Mouse (Mus musculus): Measurements from ENCODE around the gene Zcchc17. TPM values are rescaled to one million over a fixed set of nuclear protein-coding genes. Genes with fewer than 3 reads are reported as not detected.

The Zcchc17 gene
- polyA plus RNA-seq, 1 experiment from 2014 or later, result 50.4 TPM

DNA sequence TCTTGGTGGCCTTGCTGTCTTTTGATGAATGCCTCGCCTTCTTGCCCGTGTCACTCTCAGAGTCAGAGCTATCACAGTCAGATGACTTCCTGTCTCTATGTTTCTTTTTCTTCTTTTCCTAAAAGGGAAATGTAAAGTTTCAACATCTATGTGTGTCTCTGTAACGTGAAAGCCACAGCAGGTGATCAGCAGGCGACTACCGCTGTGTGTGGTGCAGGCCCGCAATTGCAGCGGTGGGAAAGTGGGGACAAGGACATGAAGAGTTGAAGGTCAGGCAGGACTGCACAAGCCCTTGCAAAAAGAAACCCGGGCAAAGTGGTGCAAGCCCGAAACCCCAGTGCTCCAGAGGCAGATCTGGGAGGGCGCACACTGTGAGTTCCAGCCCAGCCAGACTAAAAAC lies 43.1 kb downstream of the Zcchc17 start:
- no peak for ATAC-seq (ENCODE audit: low FRiP score, low TSS enrichment)
- Histone ChIP-seq H3K9ac (ENCODE audit: low read length) (no peak overlapping the region), H3K27me3 (ENCODE audit: control insufficient read depth, insufficient read depth, low read length) (no peaks in the 10 kb centered on the region), H3K4me3 (ENCODE audit: low read depth, low read length) (no peak overlapping the region), H3K4me2 (replicated peaks; ENCODE audit: low read depth) (no peak overlapping the region), H3K36me3 (ENCODE audit: control insufficient read depth, insufficient read depth, low read length) (peaks cover 6% of the 10 kb centered on the region; the same call in 1 of the 2 replicates), H3K27ac (replicated peaks) (no peak overlapping the region), H3K9me3 (ENCODE audit: control insufficient read depth, low read length) (no peaks in the 10 kb centered on the region), H3K4me1 (replicated peaks; ENCODE audit: control insufficient read depth, insufficient read depth) (no peaks in the 10 kb centered on the region)
- WGBS, result 80% methylated on average over 10 of the region's 10 CpGs
- DNase-seq (ENCODE audit: low spot score), result no peak
- TF ChIP-seq EP300 (optimal IDR thresholded peaks at IDR 0.05) (no peak), CTCF (IDR thresholded peaks at IDR 0.05; ENCODE audit: low read depth) (no peak)

DNA sequence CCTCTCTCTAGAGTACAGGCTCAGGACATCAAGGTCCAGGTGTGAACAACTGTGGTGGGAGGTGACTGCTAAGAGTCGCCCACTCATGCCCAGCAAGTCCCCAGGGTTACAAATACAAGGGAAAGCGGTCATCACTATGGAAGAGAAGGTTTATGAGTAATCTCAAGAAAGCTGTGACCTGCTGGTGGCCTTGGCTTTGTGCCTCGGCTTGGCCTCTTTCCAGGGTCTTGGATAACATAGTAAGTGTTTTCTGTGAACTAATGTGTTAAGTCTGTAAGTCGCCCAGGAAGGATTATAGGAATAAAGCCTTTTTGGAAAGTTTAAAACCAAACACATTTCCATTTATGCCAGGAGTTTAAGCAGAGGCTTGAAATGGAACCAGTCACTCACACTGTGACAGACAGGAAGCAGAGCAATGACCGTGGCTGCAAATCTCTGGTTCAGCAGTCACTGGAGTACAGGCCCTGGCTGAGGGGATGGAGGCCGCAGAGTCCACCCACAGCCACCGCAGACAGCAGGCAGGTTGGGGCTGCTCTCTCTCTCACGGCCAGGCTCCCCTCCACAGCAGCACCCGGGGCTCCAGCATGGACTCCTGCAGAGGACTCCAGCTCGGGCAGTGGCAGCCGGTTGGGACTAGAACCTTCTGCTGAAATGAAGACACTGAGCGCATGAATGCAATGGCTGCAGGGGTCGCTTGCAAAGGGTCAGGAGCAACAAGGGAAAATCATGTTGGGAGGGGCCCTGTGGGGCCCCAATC lies 43.8 kb downstream of the Zcchc17 start:
- Histone ChIP-seq H3K27me3 (ENCODE audit: control insufficient read depth, insufficient read depth, low read length) (no peaks in the 10 kb centered on the region), H3K9ac (ENCODE audit: low read length) (0 out of 2 replicates have a peak overlapping the region, but pooled peaks have one; percentile 13), H3K4me3 (ENCODE audit: low read depth, low read length) (no peak overlapping the region), H3K27ac (replicated peaks) (no peak overlapping the region), H3K4me1 (replicated peaks; ENCODE audit: control insufficient read depth, insufficient read depth) (no peaks in the 10 kb centered on the region), H3K36me3 (ENCODE audit: control insufficient read depth, insufficient read depth, low read length) (peaks cover 4% of the 10 kb centered on the region; the same call in 1 of the 2 replicates), H3K9me3 (ENCODE audit: control insufficient read depth, low read length) (no peaks in the 10 kb centered on the region), H3K4me2 (replicated peaks; ENCODE audit: low read depth) (no peak overlapping the region)
- 52% methylated on average over 13 of the region's 13 CpGs for WGBS
- TF ChIP-seq CTCF (IDR thresholded peaks at IDR 0.05; ENCODE audit: low read depth) (no peak), EP300 (optimal IDR thresholded peaks at IDR 0.05) (no peak)
- DNase-seq (ENCODE audit: low spot score) (peak; percentile 49), ATAC-seq (ENCODE audit: low FRiP score, low TSS enrichment) (no peak)

DNA sequence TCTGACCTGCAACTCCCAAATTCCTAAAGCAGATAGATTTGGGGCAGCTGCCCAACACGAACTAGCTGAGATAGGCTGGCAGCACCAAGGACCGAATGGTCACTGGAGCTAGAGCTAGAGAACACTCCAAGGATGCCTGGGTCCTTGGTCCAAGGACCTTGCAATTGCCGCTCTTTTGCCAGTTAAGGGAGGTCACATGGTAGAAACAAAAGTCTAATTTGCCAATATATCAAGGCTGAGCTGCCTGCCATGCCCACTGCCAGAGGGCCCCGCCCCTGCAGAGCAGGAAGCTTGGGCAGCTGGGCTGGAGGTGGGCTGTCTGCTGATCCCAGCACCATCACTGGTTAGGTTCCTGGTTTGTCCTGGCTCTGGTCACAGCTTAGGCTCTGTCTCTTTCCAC lies 46.2 kb downstream of the Zcchc17 start:
- WGBS, result 89% methylated on average over 4 of the region's 4 CpGs
- H3K27ac ChIP-seq (replicated peaks), result no peak overlapping the region
- 0 out of 2 replicates have a peak, but pooled peaks cover 4% of the 10 kb centered on the region for H3K4me1 ChIP-seq (replicated peaks; ENCODE audit: control insufficient read depth, insufficient read depth)
- no peak overlapping the region for H3K4me3 ChIP-seq (ENCODE audit: low read depth, low read length)
- TF ChIP-seq CTCF (IDR thresholded peaks at IDR 0.05; ENCODE audit: low read depth) (no peak), EP300 (optimal IDR thresholded peaks at IDR 0.05) (no peak)
- H3K9me3 ChIP-seq (ENCODE audit: control insufficient read depth, low read length), result no peaks in the 10 kb centered on the region
- H3K27me3 ChIP-seq (ENCODE audit: control insufficient read depth, insufficient read depth, low read length), result peaks cover 3% of the 10 kb centered on the region; the same call in 1 of the 2 replicates
- no peak for ATAC-seq (ENCODE audit: low FRiP score, low TSS enrichment)
- DNase-seq (ENCODE audit: low spot score), result no peak
- peaks cover 4% of the 10 kb centered on the region; the same call in 1 of the 2 replicates for H3K36me3 ChIP-seq (ENCODE audit: control insufficient read depth, insufficient read depth, low read length)
- H3K9ac ChIP-seq (ENCODE audit: low read length), result no peak overlapping the region
- no peak overlapping the region for H3K4me2 ChIP-seq (replicated peaks; ENCODE audit: low read depth)

DNA sequence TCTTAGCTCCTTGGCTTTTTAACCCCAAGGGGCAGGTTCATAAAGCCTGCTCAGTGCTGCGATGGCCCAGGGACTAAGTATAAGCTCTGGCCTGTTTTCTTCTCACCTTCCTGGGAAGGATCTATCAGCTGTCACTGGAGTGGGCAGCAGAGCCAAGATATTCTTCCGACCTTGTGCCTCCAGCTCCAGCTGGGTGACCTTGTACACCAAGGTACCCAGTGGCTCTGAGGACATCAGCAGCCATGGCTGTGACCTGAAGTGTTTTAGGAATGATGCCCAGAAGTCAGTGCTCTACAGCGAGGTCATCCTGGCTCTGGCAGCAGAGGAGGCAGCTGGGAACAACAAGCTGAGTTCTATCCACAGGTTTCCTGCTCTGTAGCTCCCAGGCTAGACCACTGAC lies 47.2 kb downstream of the Zcchc17 start:
- Histone ChIP-seq H3K4me3 (ENCODE audit: low read depth, low read length) (no peak overlapping the region), H3K36me3 (ENCODE audit: control insufficient read depth, insufficient read depth, low read length) (peaks cover 4% of the 10 kb centered on the region; the same call in 1 of the 2 replicates), H3K4me2 (replicated peaks; ENCODE audit: low read depth) (no peak overlapping the region), H3K27ac (replicated peaks) (no peak overlapping the region), H3K4me1 (replicated peaks; ENCODE audit: control insufficient read depth, insufficient read depth) (0 out of 2 replicates have a peak, but pooled peaks cover 4% of the 10 kb centered on the region), H3K27me3 (ENCODE audit: control insufficient read depth, insufficient read depth, low read length) (peaks cover 3% of the 10 kb centered on the region; the same call in 1 of the 2 replicates), H3K9me3 (ENCODE audit: control insufficient read depth, low read length) (no peaks in the 10 kb centered on the region), H3K9ac (ENCODE audit: low read length) (no peak overlapping the region)
- no peak for TF ChIP-seq CTCF (IDR thresholded peaks at IDR 0.05; ENCODE audit: low read depth)
- no peak for TF ChIP-seq EP300 (optimal IDR thresholded peaks at IDR 0.05)
- ATAC-seq (ENCODE audit: low FRiP score, low TSS enrichment) (no peak), DNase-seq (ENCODE audit: low spot score) (no peak)
- WGBS, result 89% methylated on average over 3 of the region's 3 CpGs

DNA sequence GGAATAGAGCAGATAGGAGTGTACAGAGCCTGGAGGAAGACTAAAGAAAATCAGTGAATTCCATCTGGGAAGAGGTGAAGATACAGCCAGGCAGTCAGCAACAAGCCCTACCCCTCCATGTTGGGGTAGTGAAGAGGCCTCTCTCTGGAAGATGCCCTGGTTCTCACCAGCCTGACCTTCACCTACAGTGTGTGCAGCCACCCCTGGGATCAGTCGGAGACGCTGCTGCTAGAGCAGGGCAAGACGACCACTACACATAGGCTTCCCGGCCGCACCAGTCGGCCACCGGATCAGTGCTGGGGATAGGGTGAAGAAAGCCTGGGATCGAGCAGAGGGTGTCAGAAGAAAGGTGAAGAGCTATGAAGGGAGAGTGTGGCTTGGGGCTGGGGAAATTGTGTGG lies 50.5 kb downstream of the Zcchc17 start:
- H3K4me3 ChIP-seq (ENCODE audit: low read depth, low read length), result peak overlapping the region; percentile 49; the same call in 1 of the 2 replicates

More for the DNA sequence above, 50.5 kb downstream of the Zcchc17 start:
- WGBS, result 59% methylated on average over 8 of the region's 8 CpGs
- peaks cover 3% of the 10 kb centered on the region; the same call in 1 of the 2 replicates for H3K27me3 ChIP-seq (ENCODE audit: control insufficient read depth, insufficient read depth, low read length)
- H3K4me1 ChIP-seq (replicated peaks; ENCODE audit: control insufficient read depth, insufficient read depth), result 0 out of 2 replicates have a peak, but pooled peaks cover 4% of the 10 kb centered on the region
- ATAC-seq (ENCODE audit: low FRiP score, low TSS enrichment) (no peak), DNase-seq (ENCODE audit: low spot score) (no peak)
- no peaks in the 10 kb centered on the region for H3K9me3 ChIP-seq (ENCODE audit: control insufficient read depth, low read length)
- H3K36me3 ChIP-seq (ENCODE audit: control insufficient read depth, insufficient read depth, low read length), result no peaks in the 10 kb centered on the region
- H3K4me2 ChIP-seq (replicated peaks; ENCODE audit: low read depth), result peak overlapping the region; percentile 86
- H3K27ac ChIP-seq (replicated peaks), result no peak overlapping the region
- H3K9ac ChIP-seq (ENCODE audit: low read length), result no peak overlapping the region
- TF ChIP-seq CTCF (IDR thresholded peaks at IDR 0.05; ENCODE audit: low read depth) (no peak), EP300 (optimal IDR thresholded peaks at IDR 0.05) (no peak)
